Mouse (Mus musculus): Measurements from ENCODE around the gene Klhl15. TPM values are rescaled to one million over a fixed set of nuclear protein-coding genes. Genes with fewer than 3 reads are reported as not detected.

The Klhl15 gene
- 7.4 TPM for polyA plus RNA-seq (2014; fragmentation: Illumina TruSeq; extraction: RNeasy Lipid Tissue Mini Kit (QIAGEN cat#74804); ENCODE audit: low replicate concordance)

GRCm38 (mm10) chrX:94234532-94235189 is at the start of gene Klhl15:
TSS of gene Klhl15 (plus strand) at chrX:94234599.

GRCm38 (mm10) chrX:94212597-94213321 is 21.6 kb upstream of the Klhl15 start, which contains the start of gene Eif2s3x:
TSS of gene Eif2s3x (minus strand) at chrX:94212862.

Other genes with a start within 250 kb of the Klhl15 start
- 38.3 TPM for gene Zfx, start 110.9 kb upstream of the Klhl15 start, polyA plus RNA-seq (2014; fragmentation: Illumina TruSeq; extraction: RNeasy Lipid Tissue Mini Kit (QIAGEN cat#74804); ENCODE audit: low replicate concordance)
- 213 TPM for gene Eif2s3x, start 21.7 kb upstream of the Klhl15 start, polyA plus RNA-seq (2014; fragmentation: Illumina TruSeq; extraction: RNeasy Lipid Tissue Mini Kit (QIAGEN cat#74804); ENCODE audit: low replicate concordance)
- not detected for gene Fam90a1b, start 132.2 kb downstream of the Klhl15 start, polyA plus RNA-seq (2014; fragmentation: Illumina TruSeq; extraction: RNeasy Lipid Tissue Mini Kit (QIAGEN cat#74804); ENCODE audit: low replicate concordance)
- gene Apoo, start 132.5 kb downstream of the Klhl15 start, polyA plus RNA-seq (2014; fragmentation: Illumina TruSeq; extraction: RNeasy Lipid Tissue Mini Kit (QIAGEN cat#74804); ENCODE audit: low replicate concordance), result 364 TPM